Mouse (Mus musculus): Measurements from ENCODE around the gene Ccn1. TPM values are rescaled to one million over a fixed set of nuclear protein-coding genes. Genes with fewer than 3 reads are reported as not detected.

Gene Ccn1
- polyA plus RNA-seq (2012; ENCODE audit: insufficient read depth, insufficient read length, missing spikeins), result 24.6 and 51.6 TPM in 2 replicates

- H3K27ac ChIP-seq (replicated peaks; ENCODE audit: low read depth, low read length), result peak within 1 kb of the TSS; percentile 99
- H3K4me1 ChIP-seq (ENCODE audit: control insufficient read depth, insufficient read depth, insufficient read length, low read length), result peaks cover 11% of the 10 kb centered on the region
Measured at GRCm38 (mm10) chr3:145649852-145650202, at the start of gene Ccn1. TSS of gene Ccn1 (minus strand) at chr3:145649981.

GRCm38 (mm10) chr3:145693361-145693760, 43.6 kb upstream of the Ccn1 start:
- no peaks in the 10 kb centered on the region for H3K4me1 ChIP-seq (ENCODE audit: control insufficient read depth, insufficient read depth, insufficient read length, low read length)
- H3K27ac ChIP-seq (replicated peaks; ENCODE audit: low read depth, low read length), result no peak overlapping the region

More at GRCm38 (mm10) chr3:145649852-145650202, at the start of gene Ccn1:
- peak within 1 kb of the TSS; percentile 89 for H3K4me3 ChIP-seq (ENCODE audit: insufficient read depth, low read depth, low read length)

GRCm38 (mm10) chr3:145692037-145692436, 42.3 kb upstream of the Ccn1 start:
- Histone ChIP-seq H3K4me3 (ENCODE audit: insufficient read depth, low read depth, low read length) (peak overlapping the region; percentile 31; the same call in 1 of the 2 replicates), H3K27ac (replicated peaks; ENCODE audit: low read depth, low read length) (peak overlapping the region; percentile 23), H3K4me1 (ENCODE audit: control insufficient read depth, insufficient read depth, insufficient read length, low read length) (no peaks in the 10 kb centered on the region)

More at GRCm38 (mm10) chr3:145693361-145693760, 43.6 kb upstream of the Ccn1 start:
- H3K4me3 ChIP-seq (ENCODE audit: insufficient read depth, low read depth, low read length), result no peak overlapping the region

- Histone ChIP-seq H3K4me1 (ENCODE audit: control insufficient read depth, insufficient read depth, insufficient read length, low read length) (no peaks in the 10 kb centered on the region), H3K27ac (replicated peaks; ENCODE audit: low read depth, low read length) (peak overlapping the region; percentile 23), H3K4me3 (ENCODE audit: insufficient read depth, low read depth, low read length) (no peak overlapping the region)
Measured at GRCm38 (mm10) chr3:145691415-145691814, 41.6 kb upstream of the Ccn1 start.

- H3K4me1 ChIP-seq (ENCODE audit: control insufficient read depth, insufficient read depth, insufficient read length, low read length), result no peaks in the 10 kb centered on the region
Measured at GRCm38 (mm10) chr3:145689271-145689670, 39.5 kb upstream of the Ccn1 start.

GRCm38 (mm10) chr3:145687836-145688235, 38.1 kb upstream of the Ccn1 start:
- no peak overlapping the region for H3K27ac ChIP-seq (replicated peaks; ENCODE audit: low read depth, low read length)
- H3K4me1 ChIP-seq (ENCODE audit: control insufficient read depth, insufficient read depth, insufficient read length, low read length), result no peaks in the 10 kb centered on the region
- H3K4me3 ChIP-seq (ENCODE audit: insufficient read depth, low read depth, low read length), result no peak overlapping the region

More at GRCm38 (mm10) chr3:145689271-145689670, 39.5 kb upstream of the Ccn1 start:
- no peak overlapping the region for H3K4me3 ChIP-seq (ENCODE audit: insufficient read depth, low read depth, low read length)
- no peak overlapping the region for H3K27ac ChIP-seq (replicated peaks; ENCODE audit: low read depth, low read length)

- Histone ChIP-seq H3K4me3 (ENCODE audit: insufficient read depth, low read depth, low read length) (no peak overlapping the region), H3K27ac (replicated peaks; ENCODE audit: low read depth, low read length) (no peak overlapping the region), H3K4me1 (ENCODE audit: control insufficient read depth, insufficient read depth, insufficient read length, low read length) (no peaks in the 10 kb centered on the region)
Measured at GRCm38 (mm10) chr3:145684604-145685441, 35.0 kb upstream of the Ccn1 start.

GRCm38 (mm10) chr3:145684201-145684600, 34.4 kb upstream of the Ccn1 start:
- H3K27ac ChIP-seq (replicated peaks; ENCODE audit: low read depth, low read length), result no peak overlapping the region

GRCm38 (mm10) chr3:145681348-145681935, 31.7 kb upstream of the Ccn1 start:
- no peak overlapping the region for H3K27ac ChIP-seq (replicated peaks; ENCODE audit: low read depth, low read length)
- no peaks in the 10 kb centered on the region for H3K4me1 ChIP-seq (ENCODE audit: control insufficient read depth, insufficient read depth, insufficient read length, low read length)
- H3K4me3 ChIP-seq (ENCODE audit: insufficient read depth, low read depth, low read length), result no peak overlapping the region

More at GRCm38 (mm10) chr3:145684201-145684600, 34.4 kb upstream of the Ccn1 start:
- Histone ChIP-seq H3K4me1 (ENCODE audit: control insufficient read depth, insufficient read depth, insufficient read length, low read length) (no peaks in the 10 kb centered on the region), H3K4me3 (ENCODE audit: insufficient read depth, low read depth, low read length) (no peak overlapping the region)

GRCm38 (mm10) chr3:145680686-145681085, 30.9 kb upstream of the Ccn1 start:
- Histone ChIP-seq H3K27ac (replicated peaks; ENCODE audit: low read depth, low read length) (no peak overlapping the region), H3K4me3 (ENCODE audit: insufficient read depth, low read depth, low read length) (no peak overlapping the region), H3K4me1 (ENCODE audit: control insufficient read depth, insufficient read depth, insufficient read length, low read length) (no peaks in the 10 kb centered on the region)

- Histone ChIP-seq H3K4me1 (ENCODE audit: control insufficient read depth, insufficient read depth, insufficient read length, low read length) (no peaks in the 10 kb centered on the region), H3K27ac (replicated peaks; ENCODE audit: low read depth, low read length) (no peak overlapping the region)
Measured at GRCm38 (mm10) chr3:145676212-145676611, 26.4 kb upstream of the Ccn1 start.

GRCm38 (mm10) chr3:145674815-145675214, 25.0 kb upstream of the Ccn1 start:
- no peak overlapping the region for H3K27ac ChIP-seq (replicated peaks; ENCODE audit: low read depth, low read length)
- no peaks in the 10 kb centered on the region for H3K4me1 ChIP-seq (ENCODE audit: control insufficient read depth, insufficient read depth, insufficient read length, low read length)
- H3K4me3 ChIP-seq (ENCODE audit: insufficient read depth, low read depth, low read length), result no peak overlapping the region

More at GRCm38 (mm10) chr3:145676212-145676611, 26.4 kb upstream of the Ccn1 start:
- H3K4me3 ChIP-seq (ENCODE audit: insufficient read depth, low read depth, low read length), result no peak overlapping the region

- Histone ChIP-seq H3K27ac (replicated peaks; ENCODE audit: low read depth, low read length) (no peak overlapping the region), H3K4me1 (ENCODE audit: control insufficient read depth, insufficient read depth, insufficient read length, low read length) (no peaks in the 10 kb centered on the region), H3K4me3 (ENCODE audit: insufficient read depth, low read depth, low read length) (no peak overlapping the region)
Measured at GRCm38 (mm10) chr3:145666383-145666782, 16.6 kb upstream of the Ccn1 start.

GRCm38 (mm10) chr3:145656993-145657713, 7.4 kb upstream of the Ccn1 start:
- H3K4me1 ChIP-seq (ENCODE audit: control insufficient read depth, insufficient read depth, insufficient read length, low read length), result peaks cover 2% of the 10 kb centered on the region
- H3K27ac ChIP-seq (replicated peaks; ENCODE audit: low read depth, low read length), result no peak overlapping the region
- no peak overlapping the region for H3K4me3 ChIP-seq (ENCODE audit: insufficient read depth, low read depth, low read length)

GRCm38 (mm10) chr3:145654944-145655343, 5.2 kb upstream of the Ccn1 start:
- no peak overlapping the region for H3K4me3 ChIP-seq (ENCODE audit: insufficient read depth, low read depth, low read length)
- no peak overlapping the region for H3K27ac ChIP-seq (replicated peaks; ENCODE audit: low read depth, low read length)
- peaks cover 4% of the 10 kb centered on the region for H3K4me1 ChIP-seq (ENCODE audit: control insufficient read depth, insufficient read depth, insufficient read length, low read length)

Measured in brown adipose tissue, adult 24 weeks (tissue).